Mouse (Mus musculus): ENCODE results near the gene Crip1.

Crip1 gene

GRCm38 (mm10) chr12:113147481-113147880 is 1.4 kb downstream of the Crip1 start:
- no peak for DNase-seq (ENCODE audit: low spot score in 2 of 2)

DNA sequence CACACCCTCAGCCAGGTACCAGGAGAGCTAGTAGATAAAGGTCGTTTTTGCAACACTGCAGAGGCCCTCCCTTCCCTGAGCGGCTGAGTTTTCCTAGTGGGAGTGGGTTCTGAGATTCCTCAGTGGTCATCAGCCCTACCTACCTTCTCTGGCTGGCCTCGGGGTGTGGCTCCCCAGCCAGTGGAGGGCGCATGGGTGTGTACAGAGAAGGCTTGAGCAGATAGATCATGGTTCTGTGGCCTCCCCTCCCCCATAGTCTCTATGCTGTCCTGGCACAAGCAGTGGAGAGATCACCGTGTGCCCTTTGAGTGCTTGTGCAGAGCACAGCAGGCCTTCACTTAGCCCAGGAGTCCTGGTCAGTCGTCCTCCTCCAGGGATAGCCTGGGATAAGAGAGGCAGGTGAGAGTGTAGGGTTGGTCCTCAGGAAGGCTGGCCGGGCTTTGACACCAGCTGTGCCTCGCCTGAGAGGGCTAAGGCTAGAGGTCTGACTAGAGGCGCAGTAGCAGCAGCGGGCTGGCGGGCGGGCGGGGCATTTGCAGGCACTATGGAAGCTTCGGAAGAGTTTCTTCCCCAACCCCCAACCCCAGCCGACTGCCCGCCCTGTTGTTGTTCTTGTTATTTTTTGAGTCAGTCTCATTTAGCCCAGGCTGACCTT is 2.4 kb downstream of the Crip1 start:
- DNase-seq (ENCODE audit: low spot score in 2 of 2) = peak; percentile 72 to 77

GRCm38 (mm10) chr12:113149341-113149740 is 3.2 kb downstream of the Crip1 start:
- DNase-seq (ENCODE audit: low spot score in 2 of 2) = no peak

DNA sequence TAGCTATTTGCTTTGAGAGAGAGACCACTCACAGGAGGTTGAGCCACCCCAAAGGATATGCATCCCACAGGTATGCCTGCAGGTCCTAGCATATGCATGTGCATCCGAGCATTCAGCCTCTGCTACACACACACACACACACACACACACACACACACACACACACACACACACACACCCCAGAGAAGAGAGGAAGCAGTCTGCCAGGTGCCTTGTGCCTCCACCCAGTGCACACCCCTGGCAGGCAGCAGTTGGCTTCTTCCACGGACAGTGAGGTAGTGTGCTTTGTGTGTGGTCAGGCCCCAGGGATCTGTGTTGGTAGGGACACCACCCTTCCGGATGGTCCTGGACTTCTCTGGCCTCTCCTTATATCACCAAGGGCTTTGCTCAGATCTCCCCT is 3.8 kb downstream of the Crip1 start:
- peak; percentile 63 to 69 for DNase-seq (ENCODE audit: low spot score in 2 of 2)

- no peak for DNase-seq (ENCODE audit: low spot score in 2 of 2)
These were observed 4.5 kb downstream of the Crip1 start for GRCm38 (mm10) chr12:113150591-113150990.

DNA sequence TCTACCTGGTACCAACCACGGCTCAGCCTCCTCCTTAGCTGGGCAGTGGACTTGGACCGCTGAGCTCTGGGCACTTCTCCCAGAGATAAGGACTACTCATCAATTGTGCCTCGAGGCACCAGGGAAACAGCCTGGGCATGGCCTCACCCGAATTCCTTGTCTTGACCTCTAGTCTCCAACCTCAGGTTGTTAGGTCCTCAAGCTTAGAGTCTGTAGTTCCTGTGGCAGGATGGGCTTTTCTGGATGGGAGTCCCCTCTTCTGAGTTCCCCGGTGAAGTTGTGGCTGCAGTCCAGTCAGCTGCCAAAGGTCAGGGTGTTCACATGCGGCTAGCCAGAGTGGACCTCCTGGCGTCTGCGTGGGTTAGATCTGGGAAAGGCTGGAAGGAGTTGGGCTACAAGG is 4.9 kb downstream of the Crip1 start:
- no peak for DNase-seq (ENCODE audit: low spot score in 2 of 2)

GRCm38 (mm10) chr12:113151661-113152271 is 5.7 kb downstream of the Crip1 start:
- peak; percentile 78 to 79 for DNase-seq (ENCODE audit: low spot score in 2 of 2)

DNA sequence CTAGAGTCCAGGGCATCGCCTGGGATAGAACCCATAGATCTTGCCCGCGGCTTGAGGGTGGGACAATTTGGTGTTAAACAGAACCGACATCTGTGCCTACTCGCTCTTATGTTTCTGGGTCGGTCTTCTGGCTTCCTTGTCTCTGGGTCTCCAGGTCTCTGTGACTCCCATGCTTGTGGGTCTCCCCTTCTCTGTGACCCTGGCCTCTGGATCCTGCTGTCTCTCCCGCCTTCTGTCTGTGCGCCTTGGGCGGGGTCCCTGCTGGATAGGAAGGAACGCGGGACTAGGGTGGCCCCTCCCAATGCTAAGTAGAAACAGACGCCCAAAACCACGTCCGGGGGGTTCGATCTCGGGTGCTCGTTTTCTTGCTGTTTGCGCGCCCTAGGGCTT is 6.2 kb downstream of the Crip1 start:
- peak; percentile 57 to 65 for DNase-seq (ENCODE audit: low spot score in 2 of 2)

DNA sequence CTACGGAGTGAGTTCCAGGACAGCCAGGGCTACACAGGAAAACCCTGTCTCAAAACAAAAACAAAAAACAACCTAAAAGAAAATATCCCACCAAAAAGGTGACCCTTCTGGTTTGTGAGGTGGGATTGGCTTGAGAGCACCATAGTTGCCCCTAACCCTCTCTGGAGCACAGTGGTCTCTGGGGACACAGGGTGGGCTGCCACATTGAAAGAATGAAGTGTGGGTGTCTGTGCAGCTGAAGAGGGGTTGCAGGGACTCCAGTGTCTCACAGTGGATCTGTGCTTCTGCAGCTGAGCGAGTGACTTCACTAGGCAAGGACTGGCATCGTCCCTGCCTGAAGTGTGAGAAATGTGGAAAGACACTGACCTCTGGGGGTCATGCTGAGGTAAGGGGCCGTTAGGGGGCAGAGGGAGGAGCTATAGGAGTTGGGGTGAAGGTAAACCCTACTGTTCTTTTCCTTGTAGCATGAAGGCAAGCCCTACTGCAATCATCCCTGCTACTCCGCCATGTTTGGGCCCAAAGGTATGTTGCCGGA is 6.9 kb downstream of the Crip1 start:
- DNase-seq (ENCODE audit: low spot score in 2 of 2) = no peak

- DNase-seq (ENCODE audit: low spot score in 2 of 2) = no peak
These were observed 7.9 kb downstream of the Crip1 start for GRCm38 (mm10) chr12:113153971-113154370.

DNA sequence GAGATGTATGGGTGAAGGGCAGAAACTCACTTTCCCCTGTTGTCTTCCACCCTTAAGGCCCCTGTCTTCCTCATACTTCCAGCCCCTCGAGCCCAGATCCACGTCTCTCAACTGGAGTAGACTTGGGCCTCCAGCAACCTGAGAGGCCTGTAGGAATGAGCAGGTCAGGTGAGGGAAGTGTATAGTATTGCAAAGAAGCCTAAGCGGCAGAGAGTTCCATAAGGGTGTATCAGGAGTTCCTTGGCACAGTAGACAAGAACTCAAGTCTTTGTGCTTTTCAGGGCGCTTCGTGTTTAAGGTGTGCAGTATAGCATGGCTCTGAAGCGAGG is 8.6 kb downstream of the Crip1 start:
- no peak for DNase-seq (ENCODE audit: low spot score in 2 of 2)

DNA sequence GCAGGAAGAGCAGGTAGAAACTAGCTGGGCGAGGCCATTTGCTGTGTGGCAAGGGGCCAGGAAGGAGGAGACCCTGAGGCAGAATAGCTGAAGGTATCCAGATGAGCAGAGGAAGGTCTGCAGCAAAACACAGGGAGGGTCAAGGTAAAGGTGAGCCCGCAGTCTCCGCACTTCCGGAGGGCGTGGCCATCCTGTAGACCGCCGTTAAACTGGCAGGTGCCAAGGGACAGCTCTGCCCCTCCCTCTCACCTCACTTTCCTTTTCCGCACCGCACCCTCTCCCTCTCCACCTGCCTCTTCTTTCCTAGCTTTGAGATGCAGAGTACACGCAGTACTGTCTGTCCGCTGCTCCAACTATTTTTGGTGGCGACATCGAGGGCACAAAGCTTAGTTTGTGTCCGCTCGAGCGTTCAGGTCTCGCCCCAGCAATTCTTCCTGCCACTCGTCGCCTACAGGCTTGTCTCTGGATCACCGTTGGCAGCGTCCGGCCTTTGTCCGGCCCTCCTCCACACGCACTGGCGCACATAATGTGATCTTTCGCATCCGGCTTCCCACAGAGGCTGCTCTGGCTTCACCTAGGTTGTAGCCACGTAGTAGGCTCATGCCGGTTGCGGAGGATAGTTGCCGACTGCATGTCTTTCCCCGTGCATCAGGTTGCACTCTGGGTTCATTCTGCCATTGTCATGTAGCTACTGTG is 9.1 kb downstream of the Crip1 start:
- peak; percentile 72 to 74 for DNase-seq (ENCODE audit: low spot score in 2 of 2)

DNA sequence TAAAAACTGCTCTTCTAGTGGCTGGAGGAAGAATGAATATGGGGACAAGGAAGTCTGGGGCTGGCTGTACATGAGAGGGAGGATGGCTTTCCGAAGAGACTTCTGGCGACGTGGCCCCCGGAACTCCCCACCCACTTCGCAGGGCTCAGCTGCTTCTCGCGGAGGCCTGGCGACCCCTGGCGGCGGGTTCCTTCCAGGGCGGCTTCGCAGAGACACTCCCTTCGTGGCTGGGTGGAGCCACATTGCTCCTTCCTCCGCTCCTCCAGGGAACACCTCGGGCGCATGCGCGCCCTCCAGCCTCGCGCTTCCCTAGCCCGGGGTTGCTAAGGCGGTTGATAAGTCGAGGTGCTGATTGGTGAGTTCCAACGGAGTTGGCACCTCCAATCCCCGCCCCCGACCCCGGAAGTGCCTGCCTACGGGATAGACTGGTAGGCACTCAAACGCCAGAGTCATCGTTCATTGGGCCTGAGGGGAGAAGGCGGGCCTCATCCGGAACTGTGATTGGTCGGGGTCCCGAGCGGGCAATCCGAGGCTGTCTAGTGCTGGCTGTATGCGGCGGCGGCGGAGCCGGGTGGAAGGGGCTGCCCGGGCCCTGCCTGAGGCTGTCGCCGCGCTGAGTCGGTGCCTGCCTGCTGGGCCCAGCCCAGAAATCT is 9.9 kb downstream of the Crip1 start, which contains the start of gene Tedc1:
Gene Tedc1 (plus strand): TSS at position 535 of the 653 bp plus-strand sequence.
- peak; percentile 99 for DNase-seq (ENCODE audit: low spot score in 2 of 2)

DNA sequence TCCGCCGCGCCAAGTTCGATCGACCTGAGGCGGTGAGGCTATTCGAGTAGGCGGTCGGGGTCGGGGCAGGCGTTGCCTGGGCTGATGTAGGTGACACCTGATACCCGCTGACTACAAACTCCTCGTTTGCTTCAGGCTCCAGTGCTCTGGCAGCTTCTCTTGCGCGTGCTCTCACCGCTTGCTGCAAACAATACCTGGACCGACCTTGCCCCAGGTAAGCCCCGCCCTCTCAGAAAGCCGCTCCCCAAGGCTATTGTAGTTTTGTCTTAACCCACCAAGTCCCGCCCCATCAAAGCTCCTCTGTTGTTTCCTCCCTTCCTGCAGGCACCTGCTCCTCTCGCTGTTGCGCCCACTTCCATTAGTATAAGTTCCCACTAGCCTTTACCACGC is 10.4 kb downstream of the Crip1 start:
- DNase-seq (ENCODE audit: low spot score in 2 of 2) = no peak

DNA sequence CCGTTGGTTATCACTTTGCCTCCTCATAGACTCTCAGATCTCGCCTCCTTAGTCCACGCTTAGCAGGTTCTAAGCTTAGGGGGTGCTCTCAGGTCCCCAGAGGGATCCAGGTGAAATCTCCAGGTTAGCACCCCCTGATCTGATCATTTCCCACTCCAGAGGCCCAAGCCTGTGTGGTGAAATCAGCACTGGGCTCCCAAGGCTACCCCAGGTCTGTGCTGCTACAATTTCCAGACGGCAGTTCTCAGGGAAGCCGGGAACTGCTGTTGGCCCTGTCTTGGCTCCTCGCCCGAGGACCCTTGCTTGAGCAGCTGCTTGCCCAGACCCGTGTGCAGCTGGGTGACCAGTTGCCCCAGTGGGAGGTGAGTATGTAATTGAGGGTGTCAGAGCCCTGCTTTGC is 10.9 kb downstream of the Crip1 start:
- DNase-seq (ENCODE audit: low spot score in 2 of 2) = no peak

GRCm38 (mm10) chr12:113157521-113157920 is 11.4 kb downstream of the Crip1 start:
- no peak for DNase-seq (ENCODE audit: low spot score in 2 of 2)

DNA sequence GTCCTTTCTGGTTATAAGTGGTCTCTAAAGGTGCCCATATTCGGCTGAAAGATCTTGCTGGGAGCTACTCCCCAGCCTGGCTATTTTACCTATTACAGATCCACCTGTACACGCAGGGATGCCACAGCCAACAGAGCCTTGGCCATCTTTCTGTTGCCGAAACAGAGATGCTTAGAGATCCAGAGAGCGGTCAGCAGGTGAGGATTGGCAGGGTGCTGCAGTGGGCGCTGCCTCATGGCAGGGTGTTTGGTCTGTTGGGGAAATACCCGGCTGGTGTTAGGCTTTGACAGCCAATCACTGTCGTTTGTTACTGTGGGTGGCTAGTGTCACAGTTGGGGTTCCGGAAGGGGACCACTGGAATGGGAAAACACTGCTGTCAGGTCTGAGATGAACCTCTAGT is 11.9 kb downstream of the Crip1 start:
- DNase-seq (ENCODE audit: low spot score in 2 of 2) = no peak

DNA sequence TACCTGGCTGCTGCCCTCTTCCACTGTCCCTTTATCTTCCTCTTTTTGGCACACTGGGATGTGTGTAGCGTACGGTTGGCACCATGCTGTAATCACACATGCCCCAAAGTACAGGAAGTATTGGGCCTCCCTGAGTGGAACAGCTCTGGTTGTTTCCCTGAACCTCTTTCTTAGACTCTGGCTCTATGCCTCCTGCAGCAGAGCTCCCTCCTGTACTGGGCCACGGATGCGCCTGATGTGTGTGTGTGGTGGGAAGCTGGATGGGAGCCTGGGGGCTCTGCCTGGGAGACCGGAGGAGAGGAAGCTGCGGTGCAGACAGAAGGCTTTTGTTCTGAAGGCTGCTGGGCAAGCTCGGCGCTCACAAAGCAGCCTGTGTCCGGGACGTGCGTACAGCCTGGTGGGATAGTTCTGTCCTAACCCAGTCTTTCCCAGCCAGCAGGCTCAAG is 17.5 kb downstream of the Crip1 start:
- no peak for DNase-seq (ENCODE audit: low spot score in 2 of 2)

DNA sequence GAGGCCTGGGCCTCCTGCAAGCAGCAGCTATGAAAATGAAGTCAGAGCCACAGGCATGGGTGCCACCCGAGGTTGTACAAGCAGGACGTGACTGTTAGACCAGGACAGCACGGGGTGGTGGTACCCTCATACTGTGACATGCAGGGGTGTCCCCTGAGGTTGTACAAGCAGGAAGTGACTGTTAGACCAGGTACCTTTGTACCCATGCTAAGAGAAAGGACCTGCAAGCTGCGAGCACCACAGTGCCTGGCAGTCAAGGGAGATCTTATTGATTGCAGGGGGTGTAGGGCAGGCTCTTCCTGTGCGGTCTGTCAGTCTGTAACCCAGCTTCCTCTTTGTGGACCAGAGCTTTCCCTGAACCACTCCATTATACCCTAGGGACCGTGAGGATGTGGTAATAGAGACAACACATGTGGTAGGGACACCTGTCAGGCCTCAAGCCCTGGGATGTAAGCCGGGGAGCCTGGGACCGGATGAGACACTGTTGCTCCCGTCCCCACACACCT is 22.0 kb downstream of the Crip1 start:
- peak; percentile 86 to 89 for DNase-seq (ENCODE audit: low spot score in 2 of 2)

GRCm38 (mm10) chr12:113176960-113177725 is 31.0 kb downstream of the Crip1 start:
- no peak for DNase-seq (ENCODE audit: low spot score in 2 of 2)

- no peak for DNase-seq (ENCODE audit: low spot score in 2 of 2)
These were observed 34.9 kb downstream of the Crip1 start for GRCm38 (mm10) chr12:113181020-113181419.
